Mouse (Mus musculus) heart, adult 2 months (tissue): ENCODE measurements around the gene Vsig10.

ENCODE experiments used
- CTCF ChIP-seq: fragments of 200-600 bp; IDR thresholded peaks from 2 replicates; pipeline ENCODE4 v1.8.1; 2022; ENCODE audit warnings: antibody characterized with exemption, mild to moderate bottlenecking, moderate library complexity
- EP300 ChIP-seq: fragments of 200-500 bp; IDR thresholded peaks from 2 replicates; pipeline ENCODE4 v1.6.1; 2011; ENCODE audit warnings: low read depth, low read length, control low read depth; ENCODE audit not compliant: insufficient read depth
- POLR2A ChIP-seq: fragments of 200-500 bp; IDR thresholded peaks from 2 replicates; pipeline ENCODE4 v1.6.1; 2011; ENCODE audit warnings: mild to moderate bottlenecking, low read depth, low read length, control low read depth; ENCODE audit not compliant: insufficient read depth

DNA sequence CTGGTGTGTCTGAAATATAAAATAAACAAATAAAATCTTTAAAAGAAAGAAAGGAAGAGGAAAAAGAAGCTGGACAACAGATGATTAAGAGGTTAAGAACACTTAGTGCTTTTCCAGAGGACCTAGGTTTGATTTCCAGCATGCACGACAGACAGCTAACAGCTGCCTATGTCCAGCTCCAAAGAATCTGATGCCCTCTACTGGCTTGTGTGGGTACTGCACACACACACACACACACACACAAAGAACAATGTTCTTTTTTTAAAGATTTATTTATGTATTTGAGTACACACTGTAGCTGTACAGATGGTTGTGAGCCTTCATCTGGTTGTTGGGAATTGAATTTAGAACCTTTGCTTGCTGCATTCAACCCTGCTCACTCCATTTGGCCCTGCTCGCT, 28.8 kb upstream of the Vsig10 start:
- TF ChIP-seq CTCF (peak; percentile 47), POLR2A (no peak), EP300 (no peak)
